Mouse (Mus musculus) splenic B cell, adult 2 months (primary cell): ENCODE results near the gene Cyp11a1.
A peak's percentile ranks its signal among the peaks of the same experiment; 100 is the strongest.

ENCODE experiments used
- DNase-seq: peaks from one replicate; pipeline ENCODE4 v3.0.0-alpha.2; 2011; ENCODE audit warnings: low read depth, low spot score
- H3K27me3 ChIP-seq: 2 replicates; pipeline ENCODE4 v1.6.1; 2012; ENCODE audit warnings: mild to moderate bottlenecking, low read length, moderate library complexity, mixed read lengths; ENCODE audit not compliant: control insufficient read depth, poor library complexity, insufficient read depth, severe bottlenecking
- H3K36me3 ChIP-seq: 2 replicates; pipeline ENCODE4 v1.6.1; 2012; ENCODE audit warnings: mild to moderate bottlenecking, low read length, moderate library complexity, mixed read lengths; ENCODE audit not compliant: control insufficient read depth, poor library complexity, insufficient read depth, severe bottlenecking

Gene Cyp11a1

GRCm38 (mm10) chr9:58036961-58037360 lies 30.8 kb downstream of the Cyp11a1 start:
- no peak for DNase-seq
- Histone ChIP-seq H3K27me3 (no peaks in the 10 kb centered on the region), H3K36me3 (no peaks in the 10 kb centered on the region)

- Histone ChIP-seq H3K36me3 (no peaks in the 10 kb centered on the region), H3K27me3 (no peaks in the 10 kb centered on the region)
- DNase-seq, result peak; percentile 81
Observed at GRCm38 (mm10) chr9:58038500-58039168, 32.4 kb downstream of the Cyp11a1 start.

GRCm38 (mm10) chr9:58040977-58041376 lies 34.8 kb downstream of the Cyp11a1 start:
- DNase-seq, result no peak
- no peaks in the 10 kb centered on the region for H3K27me3 ChIP-seq
- no peaks in the 10 kb centered on the region for H3K36me3 ChIP-seq

- Histone ChIP-seq H3K36me3 (no peaks in the 10 kb centered on the region), H3K27me3 (no peaks in the 10 kb centered on the region)
- DNase-seq, result no peak
Observed at GRCm38 (mm10) chr9:58042391-58042790, 36.2 kb downstream of the Cyp11a1 start.

- no peaks in the 10 kb centered on the region for H3K27me3 ChIP-seq
- no peaks in the 10 kb centered on the region for H3K36me3 ChIP-seq
- no peak for DNase-seq
Observed at GRCm38 (mm10) chr9:58043496-58044017, 37.3 kb downstream of the Cyp11a1 start.

- DNase-seq, result no peak
- H3K27me3 ChIP-seq, result no peaks in the 10 kb centered on the region
- H3K36me3 ChIP-seq, result no peaks in the 10 kb centered on the region
Observed at GRCm38 (mm10) chr9:58044828-58045227, 38.6 kb downstream of the Cyp11a1 start.

- Histone ChIP-seq H3K36me3 (no peaks in the 10 kb centered on the region), H3K27me3 (no peaks in the 10 kb centered on the region)
- DNase-seq, result no peak
Observed at GRCm38 (mm10) chr9:58045646-58046045, 39.4 kb downstream of the Cyp11a1 start.

GRCm38 (mm10) chr9:58047061-58047460 lies 40.9 kb downstream of the Cyp11a1 start:
- Histone ChIP-seq H3K36me3 (no peaks in the 10 kb centered on the region), H3K27me3 (no peaks in the 10 kb centered on the region)
- DNase-seq, result no peak

GRCm38 (mm10) chr9:58048621-58049020 lies 42.4 kb downstream of the Cyp11a1 start:
- H3K36me3 ChIP-seq, result no peaks in the 10 kb centered on the region
- H3K27me3 ChIP-seq, result no peaks in the 10 kb centered on the region
- peak; percentile 10 for DNase-seq

GRCm38 (mm10) chr9:58049186-58049585 lies 43.0 kb downstream of the Cyp11a1 start:
- H3K27me3 ChIP-seq, result no peaks in the 10 kb centered on the region
- no peak for DNase-seq
- H3K36me3 ChIP-seq, result no peaks in the 10 kb centered on the region

GRCm38 (mm10) chr9:58049861-58050260 lies 43.6 kb downstream of the Cyp11a1 start:
- Histone ChIP-seq H3K36me3 (no peaks in the 10 kb centered on the region), H3K27me3 (no peaks in the 10 kb centered on the region)
- no peak for DNase-seq

- Histone ChIP-seq H3K36me3 (no peaks in the 10 kb centered on the region), H3K27me3 (no peaks in the 10 kb centered on the region)
- DNase-seq, result no peak
Observed at GRCm38 (mm10) chr9:58051937-58052336, 45.7 kb downstream of the Cyp11a1 start.

GRCm38 (mm10) chr9:58053102-58053501 lies 46.9 kb downstream of the Cyp11a1 start:
- DNase-seq, result peak; percentile 62
- no peaks in the 10 kb centered on the region for H3K36me3 ChIP-seq
- H3K27me3 ChIP-seq, result no peaks in the 10 kb centered on the region

- Histone ChIP-seq H3K27me3 (no peaks in the 10 kb centered on the region), H3K36me3 (no peaks in the 10 kb centered on the region)
- DNase-seq, result no peak
Observed at GRCm38 (mm10) chr9:58053544-58053943, 47.3 kb downstream of the Cyp11a1 start.

- no peak for DNase-seq
- Histone ChIP-seq H3K27me3 (no peaks in the 10 kb centered on the region), H3K36me3 (no peaks in the 10 kb centered on the region)
Observed at GRCm38 (mm10) chr9:58054032-58054431, 47.8 kb downstream of the Cyp11a1 start.

GRCm38 (mm10) chr9:58055666-58056065 lies 49.5 kb downstream of the Cyp11a1 start:
- DNase-seq, result no peak
- H3K27me3 ChIP-seq, result no peaks in the 10 kb centered on the region
- H3K36me3 ChIP-seq, result no peaks in the 10 kb centered on the region
